Mouse (Mus musculus): ENCODE results near the gene Ing3. TPM values are rescaled to one million over a fixed set of nuclear protein-coding genes. Genes with fewer than 3 reads are reported as not detected.

Gene Ing3
- polyA plus RNA-seq, 1 experiment from 2014 or later: 41.3 TPM

DNA sequence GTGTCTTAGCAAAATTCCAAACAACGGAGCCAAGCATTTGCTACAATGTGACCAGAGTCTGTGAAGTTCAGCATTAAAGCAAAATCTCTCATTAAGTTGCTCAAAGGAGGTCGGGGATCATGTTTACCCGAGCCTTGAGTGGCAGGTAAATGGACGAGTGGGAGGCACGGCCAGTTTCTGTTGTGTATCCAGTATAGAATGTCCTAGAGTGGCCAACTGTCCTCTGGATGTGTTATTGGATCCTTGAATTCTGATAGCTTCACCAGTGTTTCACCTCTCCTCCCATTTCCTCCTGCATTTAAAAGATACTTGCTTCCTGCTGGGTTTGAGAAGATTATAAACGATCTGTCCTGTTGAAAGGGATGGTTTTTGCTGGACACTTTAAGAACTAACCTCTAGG is 50.7 kb downstream of the Ing3 start:
- H3K36me3 ChIP-seq (ENCODE audit: control insufficient read depth, insufficient read depth, low read length): no peaks in the 10 kb centered on the region
- DNase-seq (ENCODE audit: low spot score): no peak

DNA sequence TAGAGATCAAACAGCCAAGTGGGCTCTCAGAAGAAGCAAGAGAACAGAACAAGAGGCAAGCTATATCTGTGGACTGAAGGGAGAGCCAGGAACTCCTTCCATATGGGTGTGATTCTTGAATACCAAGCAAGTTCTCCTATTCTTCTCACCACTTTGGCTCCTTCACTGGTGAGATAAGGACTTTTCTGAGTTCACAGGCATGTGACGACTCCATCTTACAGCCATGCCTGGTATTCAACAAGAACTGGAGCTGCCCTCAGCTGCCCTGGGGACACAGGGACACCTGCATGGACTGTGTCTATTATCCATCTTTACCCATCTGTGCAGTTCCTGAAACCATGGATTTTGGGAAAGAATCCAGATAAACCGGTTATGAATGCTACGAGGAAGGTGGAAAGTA is 51.5 kb downstream of the Ing3 start:
- H3K4me1 ChIP-seq (replicated peaks; ENCODE audit: control insufficient read depth, insufficient read depth, low read length): peaks cover 39% of the 10 kb centered on the region
- no peak overlapping the region for H3K4me3 ChIP-seq (ENCODE audit: low read depth, low read length)
- no peaks in the 10 kb centered on the region for H3K36me3 ChIP-seq (ENCODE audit: control insufficient read depth, insufficient read depth, low read length)
- H3K9me3 ChIP-seq (ENCODE audit: control insufficient read depth, low read length): no peaks in the 10 kb centered on the region
- H3K27me3 ChIP-seq (replicated peaks; ENCODE audit: control insufficient read depth, insufficient read depth, low read length): no peaks in the 10 kb centered on the region
- ATAC-seq (replicated peaks; ENCODE audit: low FRiP score, low TSS enrichment, low read depth): no peak
- no peak overlapping the region for H3K9ac ChIP-seq (ENCODE audit: low read length)
- H3K27ac ChIP-seq (ENCODE audit: low read depth): no peak overlapping the region
- WGBS: 79% methylated on average over 3 of the region's 3 CpGs
- no peak for DNase-seq (ENCODE audit: low spot score)
- H3K4me2 ChIP-seq (ENCODE audit: low read length): no peak overlapping the region

More for the DNA sequence above, 50.7 kb downstream of the Ing3 start:
- Histone ChIP-seq H3K4me1 (replicated peaks; ENCODE audit: control insufficient read depth, insufficient read depth, low read length) (peaks cover 39% of the 10 kb centered on the region), H3K27ac (ENCODE audit: low read depth) (no peak overlapping the region), H3K27me3 (replicated peaks; ENCODE audit: control insufficient read depth, insufficient read depth, low read length) (no peaks in the 10 kb centered on the region), H3K9me3 (ENCODE audit: control insufficient read depth, low read length) (no peaks in the 10 kb centered on the region), H3K4me2 (ENCODE audit: low read length) (no peak overlapping the region), H3K9ac (ENCODE audit: low read length) (no peak overlapping the region), H3K4me3 (ENCODE audit: low read depth, low read length) (no peak overlapping the region)
- 45% methylated on average over 6 of the region's 6 CpGs for WGBS
- ATAC-seq (replicated peaks; ENCODE audit: low FRiP score, low TSS enrichment, low read depth): no peak

DNA sequence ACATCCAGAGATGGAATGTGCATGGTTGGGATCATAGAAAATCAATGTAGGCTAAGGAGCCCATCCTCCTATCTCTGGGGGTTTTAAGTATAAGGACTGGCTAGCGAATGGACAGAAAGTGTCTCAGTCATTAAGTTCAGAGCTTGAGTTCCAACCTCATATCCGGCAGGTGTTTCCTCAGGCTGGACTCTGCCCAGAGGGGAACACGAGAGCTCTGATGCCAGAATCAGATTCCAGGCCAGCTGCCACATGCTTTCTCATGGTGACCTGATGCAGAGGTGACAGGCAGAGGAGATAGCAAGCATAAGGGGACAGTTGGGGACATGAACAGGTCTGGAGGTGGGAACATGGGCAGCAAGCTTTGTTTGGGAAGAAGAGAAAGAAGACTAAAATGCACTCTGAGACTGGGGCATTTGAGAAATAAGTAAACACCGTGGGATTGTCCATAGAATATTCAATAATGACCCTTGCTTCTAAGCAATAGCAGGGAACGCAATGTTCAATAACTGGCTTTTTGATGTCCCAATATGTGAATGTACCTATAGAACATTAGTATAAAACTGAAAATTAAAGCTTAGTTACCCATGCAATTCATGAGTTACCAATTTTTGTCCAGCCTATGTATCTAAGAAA is 52.0 kb downstream of the Ing3 start:
- Histone ChIP-seq H3K9ac (ENCODE audit: low read length) (no peak overlapping the region), H3K9me3 (ENCODE audit: control insufficient read depth, low read length) (no peaks in the 10 kb centered on the region), H3K27ac (ENCODE audit: low read depth) (no peak overlapping the region), H3K4me1 (replicated peaks; ENCODE audit: control insufficient read depth, insufficient read depth, low read length) (peaks cover 39% of the 10 kb centered on the region), H3K4me3 (ENCODE audit: low read depth, low read length) (no peak overlapping the region), H3K27me3 (replicated peaks; ENCODE audit: control insufficient read depth, insufficient read depth, low read length) (no peaks in the 10 kb centered on the region), H3K36me3 (ENCODE audit: control insufficient read depth, insufficient read depth, low read length) (no peaks in the 10 kb centered on the region), H3K4me2 (ENCODE audit: low read length) (no peak overlapping the region)
- DNase-seq (ENCODE audit: low spot score) (no peak), ATAC-seq (replicated peaks; ENCODE audit: low FRiP score, low TSS enrichment, low read depth) (no peak)
- 85% methylated on average over 5 of the region's 5 CpGs for WGBS

DNA sequence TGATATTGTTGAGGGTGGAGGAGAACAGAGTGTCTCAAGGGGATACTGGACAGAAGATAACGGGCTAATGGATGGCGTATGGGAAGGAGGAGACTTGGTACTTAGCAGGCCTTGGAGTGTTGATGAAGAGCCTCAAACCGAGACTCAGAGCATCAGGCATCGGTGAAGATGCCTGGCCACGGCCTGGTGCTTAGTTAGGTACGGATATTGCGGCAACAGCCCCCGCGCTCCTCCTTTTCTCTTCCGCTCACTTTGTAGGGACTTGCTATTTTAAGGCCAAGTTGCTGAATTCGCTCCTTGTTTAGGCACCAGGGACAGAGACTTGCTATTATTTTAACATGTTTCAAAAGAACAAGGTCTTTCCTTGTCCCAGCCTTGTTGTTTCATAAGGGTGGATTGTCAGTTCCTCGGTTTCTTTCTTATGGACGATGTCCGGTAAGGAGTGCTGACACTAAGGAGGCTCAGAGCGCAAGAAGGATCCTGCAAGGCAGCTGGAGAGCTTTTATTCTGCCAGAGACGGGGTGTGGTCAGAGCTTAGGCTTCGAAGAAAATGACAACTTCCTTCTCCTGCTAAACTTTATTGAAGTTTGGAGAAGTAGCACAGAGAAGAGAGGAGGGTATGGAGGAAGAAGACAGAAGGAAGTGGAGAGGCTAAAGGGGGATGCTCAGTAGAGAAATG is 53.3 kb downstream of the Ing3 start:
- peak; percentile 5; the same call in 1 of the 2 replicates for ATAC-seq (replicated peaks; ENCODE audit: low FRiP score, low TSS enrichment, low read depth)
- Histone ChIP-seq H3K27ac (ENCODE audit: low read depth) (peak overlapping the region; percentile 62), H3K4me2 (ENCODE audit: low read length) (peak overlapping the region; percentile 20), H3K4me1 (replicated peaks; ENCODE audit: control insufficient read depth, insufficient read depth, low read length) (peaks cover 38% of the 10 kb centered on the region), H3K9me3 (ENCODE audit: control insufficient read depth, low read length) (no peaks in the 10 kb centered on the region), H3K27me3 (replicated peaks; ENCODE audit: control insufficient read depth, insufficient read depth, low read length) (no peaks in the 10 kb centered on the region), H3K36me3 (ENCODE audit: control insufficient read depth, insufficient read depth, low read length) (no peaks in the 10 kb centered on the region), H3K9ac (ENCODE audit: low read length) (no peak overlapping the region), H3K4me3 (ENCODE audit: low read depth, low read length) (no peak overlapping the region)
- DNase-seq (ENCODE audit: low spot score): no peak
- WGBS: 57% methylated on average over 17 of the region's 17 CpGs

DNA sequence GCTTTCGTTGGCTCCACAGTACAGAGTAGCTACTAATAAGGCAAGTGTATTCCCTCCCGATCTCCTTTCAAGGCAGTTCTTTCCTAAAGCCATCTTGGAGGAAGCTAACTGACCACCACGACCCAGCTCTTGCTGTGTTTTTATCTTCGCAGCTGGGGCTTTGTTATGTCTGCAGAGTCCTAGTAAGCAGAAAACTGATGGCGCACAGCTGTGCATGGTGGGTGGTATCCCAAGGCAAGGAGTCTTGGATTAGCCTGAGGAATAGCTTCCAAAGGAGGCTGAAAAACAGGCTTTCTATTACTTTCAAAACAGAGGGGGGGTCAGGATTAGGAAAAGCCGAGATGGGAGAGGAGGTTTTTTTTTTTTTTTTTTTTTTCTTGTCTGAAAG is 53.8 kb downstream of the Ing3 start:
- WGBS: 17% methylated on average over 6 of the region's 6 CpGs
- H3K27me3 ChIP-seq (replicated peaks; ENCODE audit: control insufficient read depth, insufficient read depth, low read length): no peaks in the 10 kb centered on the region
- peak; percentile 70 for ATAC-seq (replicated peaks; ENCODE audit: low FRiP score, low TSS enrichment, low read depth)
- peak overlapping the region; percentile 62 for H3K27ac ChIP-seq (ENCODE audit: low read depth)
- H3K9me3 ChIP-seq (ENCODE audit: control insufficient read depth, low read length): no peaks in the 10 kb centered on the region
- no peak overlapping the region for H3K4me3 ChIP-seq (ENCODE audit: low read depth, low read length)
- no peak overlapping the region for H3K9ac ChIP-seq (ENCODE audit: low read length)
- peak overlapping the region; percentile 20 for H3K4me2 ChIP-seq (ENCODE audit: low read length)
- peak; percentile 82 for DNase-seq (ENCODE audit: low spot score)
- no peaks in the 10 kb centered on the region for H3K36me3 ChIP-seq (ENCODE audit: control insufficient read depth, insufficient read depth, low read length)
- peaks cover 33% of the 10 kb centered on the region for H3K4me1 ChIP-seq (replicated peaks; ENCODE audit: control insufficient read depth, insufficient read depth, low read length)

DNA sequence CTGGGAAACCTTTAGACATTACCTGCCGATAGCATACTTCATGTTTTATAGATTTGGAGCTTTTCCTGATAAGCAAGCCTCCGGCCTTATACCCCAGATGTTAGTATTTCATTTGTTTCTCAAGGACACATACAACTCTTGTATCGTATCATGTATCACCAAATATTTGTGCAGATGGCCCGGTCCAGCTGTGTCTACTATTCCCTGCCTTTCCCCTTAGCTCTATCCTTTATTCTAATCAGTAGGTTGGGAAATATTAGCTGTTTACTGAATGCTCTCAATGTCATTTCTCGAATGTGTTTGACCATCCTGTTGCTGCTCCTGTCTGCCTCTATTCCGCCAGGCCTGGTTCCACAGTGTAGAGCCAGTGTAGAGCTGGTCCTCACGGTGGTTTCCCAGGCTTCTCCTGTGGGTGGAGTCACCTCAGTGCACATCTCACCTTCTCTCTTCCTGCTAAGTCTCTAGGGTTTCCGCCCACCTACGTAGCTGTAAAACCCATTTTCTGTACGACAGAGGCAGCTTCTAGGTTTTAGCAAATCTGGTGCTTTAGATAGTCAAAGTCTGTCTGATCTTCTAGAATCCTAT is 54.7 kb downstream of the Ing3 start:
- Histone ChIP-seq H3K4me1 (replicated peaks; ENCODE audit: control insufficient read depth, insufficient read depth, low read length) (peaks cover 24% of the 10 kb centered on the region), H3K9me3 (ENCODE audit: control insufficient read depth, low read length) (no peaks in the 10 kb centered on the region), H3K36me3 (ENCODE audit: control insufficient read depth, insufficient read depth, low read length) (no peaks in the 10 kb centered on the region), H3K4me3 (ENCODE audit: low read depth, low read length) (no peak overlapping the region), H3K9ac (ENCODE audit: low read length) (no peak overlapping the region), H3K27me3 (replicated peaks; ENCODE audit: control insufficient read depth, insufficient read depth, low read length) (no peaks in the 10 kb centered on the region), H3K4me2 (ENCODE audit: low read length) (peak overlapping the region; percentile 18; the same call in 1 of the 2 replicates), H3K27ac (ENCODE audit: low read depth) (peak overlapping the region; percentile 62)
- ATAC-seq (replicated peaks; ENCODE audit: low FRiP score, low TSS enrichment, low read depth): no peak
- no peak for DNase-seq (ENCODE audit: low spot score)
- 75% methylated on average over 10 of the region's 10 CpGs for WGBS

DNA sequence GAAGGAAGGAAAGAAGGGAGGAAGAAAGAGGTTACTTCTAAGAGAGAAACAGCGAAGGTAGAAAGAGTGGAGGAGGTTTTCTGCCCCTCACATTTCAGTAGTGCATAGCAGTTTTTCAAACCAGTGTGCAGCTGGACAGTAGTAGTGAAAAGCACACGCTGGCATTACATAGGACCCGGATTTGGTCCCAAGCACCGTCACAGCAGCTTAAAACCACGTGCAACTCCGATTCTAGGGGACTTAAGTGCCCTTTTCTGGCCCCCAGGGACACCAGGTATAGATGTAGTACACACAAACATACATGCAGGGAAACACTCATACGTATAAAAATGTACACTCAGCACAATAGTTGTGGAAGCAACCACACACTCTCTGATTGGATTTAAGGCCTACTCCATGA is 59.0 kb downstream of the Ing3 start:
- Histone ChIP-seq H3K27ac (ENCODE audit: low read depth) (no peak overlapping the region), H3K9ac (ENCODE audit: low read length) (no peak overlapping the region), H3K4me2 (ENCODE audit: low read length) (no peak overlapping the region), H3K27me3 (replicated peaks; ENCODE audit: control insufficient read depth, insufficient read depth, low read length) (no peaks in the 10 kb centered on the region), H3K9me3 (ENCODE audit: control insufficient read depth, low read length) (no peaks in the 10 kb centered on the region), H3K36me3 (ENCODE audit: control insufficient read depth, insufficient read depth, low read length) (no peaks in the 10 kb centered on the region), H3K4me3 (ENCODE audit: low read depth, low read length) (no peak overlapping the region), H3K4me1 (replicated peaks; ENCODE audit: control insufficient read depth, insufficient read depth, low read length) (peaks cover 5% of the 10 kb centered on the region)
- DNase-seq (ENCODE audit: low spot score) (no peak), ATAC-seq (replicated peaks; ENCODE audit: low FRiP score, low TSS enrichment, low read depth) (no peak)
- 83% methylated on average over 7 of the region's 7 CpGs for WGBS

DNA sequence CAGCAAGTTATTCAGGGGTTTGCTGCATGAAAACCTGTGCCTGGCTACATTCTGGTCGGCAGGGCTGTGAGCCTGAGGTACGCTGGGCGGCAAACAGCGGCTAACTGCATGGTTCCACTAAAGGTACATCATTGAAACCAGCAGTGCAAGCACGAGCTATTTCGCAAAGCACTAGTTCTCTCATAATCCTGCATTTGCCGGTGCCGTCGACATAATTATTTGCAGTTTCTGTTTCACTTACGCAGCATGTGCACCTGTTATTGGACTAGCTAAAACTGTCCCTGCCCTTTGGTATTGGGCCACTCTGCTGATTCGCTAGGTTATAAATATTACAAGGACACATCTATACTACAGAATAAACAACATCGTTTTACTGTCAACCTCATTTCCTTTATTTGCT is 60.9 kb downstream of the Ing3 start:
- H3K4me1 ChIP-seq (replicated peaks; ENCODE audit: control insufficient read depth, insufficient read depth, low read length): no peaks in the 10 kb centered on the region; the same call in 1 of the 2 replicates
- no peaks in the 10 kb centered on the region for H3K27me3 ChIP-seq (replicated peaks; ENCODE audit: control insufficient read depth, insufficient read depth, low read length)
- H3K9ac ChIP-seq (ENCODE audit: low read length): no peak overlapping the region
- no peak overlapping the region for H3K27ac ChIP-seq (ENCODE audit: low read depth)
- H3K36me3 ChIP-seq (ENCODE audit: control insufficient read depth, insufficient read depth, low read length): 0 out of 2 replicates have a peak, but pooled peaks cover 5% of the 10 kb centered on the region
- DNase-seq (ENCODE audit: low spot score) (no peak), ATAC-seq (replicated peaks; ENCODE audit: low FRiP score, low TSS enrichment, low read depth) (no peak)
- H3K4me3 ChIP-seq (ENCODE audit: low read depth, low read length): no peak overlapping the region
- no peaks in the 10 kb centered on the region for H3K9me3 ChIP-seq (ENCODE audit: control insufficient read depth, low read length)
- WGBS: 81% methylated on average over 12 of the region's 12 CpGs
- H3K4me2 ChIP-seq (ENCODE audit: low read length): no peak overlapping the region

All from intestine, embryonic 14.5 days (tissue).